Mouse (Mus musculus) left cerebral cortex, postnatal 10 days (tissue): ENCODE data around the gene Gstm7. TPM values are rescaled to one million over a fixed set of nuclear protein-coding genes. Genes with fewer than 3 reads are reported as not detected.

Source experiments
- DNase-seq, 2 experiments: peaks; one replicate each; pipeline ENCODE4 v3.0.0; 2021 to 2022; ENCODE audit warnings: low spot score in 2 of 2, mixed read lengths in 1 of 2; ENCODE audit errors: extremely low spot score in 1 of 2
- intact Hi-C: fragments of 180-260 bp; cut with DNase I; formaldehyde crosslinking; loops from one replicate; pipeline ENCODE4 v1.15.1; 2025
- total RNA-seq, 2 experiments: library from RNA; stranded (reverse); gene quantifications; 2 replicates each; pipeline ENCODE4 v1.2.3; 2021

Gene Gstm7
- total RNA-seq, 2 experiments from 2014 or later: 44.2 TPM

DNA sequence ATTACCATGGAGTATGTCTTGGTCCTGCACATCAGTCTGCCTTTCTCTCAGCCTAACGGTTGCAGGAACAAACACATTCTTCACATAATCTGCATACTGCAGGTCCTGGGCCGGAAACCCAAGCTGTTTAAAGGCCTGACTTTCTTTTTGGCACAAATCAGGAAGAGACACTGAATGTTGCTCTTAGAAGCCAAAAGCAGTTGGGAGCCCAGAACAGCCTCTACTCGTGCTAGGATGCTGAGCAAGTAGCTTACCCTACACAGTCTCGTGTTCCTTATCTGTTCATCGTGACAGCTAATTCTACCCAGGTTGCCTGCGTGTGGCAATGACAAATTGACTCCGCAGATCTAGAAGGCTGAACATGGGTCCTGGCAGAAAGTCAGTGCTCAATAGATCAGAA lies 8.9 kb upstream of the Gstm7 start:
- no peak for DNase-seq
- intact Hi-C loops: no loop called here

- intact Hi-C loops: loop anchor here (10.0 kb wide), 2 partner anchors 75 to 205 kb away; partner anchors contain the start of genes Gnai3 and Gstm1
- DNase-seq: peak; percentile 25 to 52
These were observed 8.2 kb upstream of the Gstm7 start for GRCm38 (mm10) chr3:107939830-107940229.

- intact Hi-C loops: loop anchor here (10.0 kb wide), 2 partner anchors 75 to 205 kb away; partner anchors contain the start of genes Gnai3 and Gstm1
- DNase-seq: peak in 1 of 2 experiments; percentile 71
These were observed 7.8 kb upstream of the Gstm7 start for GRCm38 (mm10) chr3:107939403-107939802.

DNA sequence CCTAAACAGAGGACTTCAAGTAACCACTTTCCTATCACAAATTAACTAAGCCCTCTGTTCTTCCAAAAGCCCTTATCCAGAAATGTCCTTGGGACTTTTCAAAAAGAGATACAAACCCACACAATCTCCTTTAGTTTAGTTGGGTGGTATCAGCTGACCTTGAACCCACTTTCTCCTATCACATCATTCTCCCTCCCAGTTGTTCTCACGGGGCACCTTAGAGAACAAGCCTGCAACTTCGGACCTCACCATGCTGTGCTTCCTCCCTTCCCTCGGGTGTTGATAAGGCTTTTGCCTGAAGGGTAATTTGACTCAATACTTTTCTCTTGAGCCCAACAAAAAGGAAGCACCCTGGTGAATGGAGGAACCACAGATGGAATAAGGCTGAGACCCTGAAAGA lies 4.3 kb upstream of the Gstm7 start:
- intact Hi-C loops: loop anchor here (10.0 kb wide), 2 partner anchors 79 to 209 kb away; partner anchors contain the start of genes Gnai3 and Gstm1
- no peak for DNase-seq

DNA sequence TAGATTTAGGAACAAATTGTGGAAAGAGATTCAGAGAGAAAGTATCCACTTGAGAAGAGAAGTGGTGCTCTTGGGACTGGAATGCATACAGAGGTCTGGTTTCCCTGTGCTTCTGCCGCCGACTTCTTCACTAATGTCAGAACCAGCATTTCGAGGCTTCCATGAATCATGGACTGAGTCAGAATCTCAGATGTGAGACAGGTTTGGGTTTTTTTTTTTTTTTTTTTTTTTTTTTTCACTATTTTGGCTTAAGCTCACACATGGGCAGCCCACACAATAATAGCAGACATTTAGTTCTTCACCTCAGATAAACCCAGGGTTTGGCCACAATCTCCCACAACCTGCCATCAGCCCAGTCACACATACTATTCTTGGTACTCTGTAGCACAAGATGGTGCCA lies 3.7 kb upstream of the Gstm7 start:
- DNase-seq: peak in 1 of 2 experiments; percentile 9
- intact Hi-C loops: loop anchor here (10.0 kb wide), 2 partner anchors 80 to 210 kb away; partner anchors contain the start of genes Gnai3 and Gstm1

- intact Hi-C loops: loop anchor here (10.0 kb wide), 2 partner anchors 83 to 213 kb away; partner anchors contain the start of genes Gnai3 and Gstm1
- no peak for DNase-seq
These were observed 511 bp upstream of the Gstm7 start for GRCm38 (mm10) chr3:107932128-107932527.

DNA sequence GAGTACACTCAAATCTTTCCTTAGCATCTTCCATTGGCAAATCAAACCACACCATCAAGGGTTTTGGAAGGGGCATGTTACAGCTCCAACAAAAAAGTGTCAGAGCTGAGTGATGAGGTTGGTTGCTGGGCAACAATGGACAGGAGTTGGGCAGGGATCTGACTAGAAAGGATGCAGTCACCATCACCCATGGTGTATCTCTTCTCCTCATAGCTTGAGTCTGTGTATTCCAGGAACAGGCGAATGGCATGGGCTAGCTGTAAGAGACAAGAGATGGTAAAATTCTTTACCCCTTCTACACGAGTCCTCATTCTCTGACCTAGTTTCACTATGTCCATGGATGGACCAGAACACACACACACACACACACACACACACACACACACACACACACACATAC lies 483 bp downstream of the Gstm7 start:
- intact Hi-C loops: loop anchor here (10.0 kb wide), 2 partner anchors 84 to 214 kb away; partner anchors contain the start of genes Gnai3 and Gstm1

DNA sequence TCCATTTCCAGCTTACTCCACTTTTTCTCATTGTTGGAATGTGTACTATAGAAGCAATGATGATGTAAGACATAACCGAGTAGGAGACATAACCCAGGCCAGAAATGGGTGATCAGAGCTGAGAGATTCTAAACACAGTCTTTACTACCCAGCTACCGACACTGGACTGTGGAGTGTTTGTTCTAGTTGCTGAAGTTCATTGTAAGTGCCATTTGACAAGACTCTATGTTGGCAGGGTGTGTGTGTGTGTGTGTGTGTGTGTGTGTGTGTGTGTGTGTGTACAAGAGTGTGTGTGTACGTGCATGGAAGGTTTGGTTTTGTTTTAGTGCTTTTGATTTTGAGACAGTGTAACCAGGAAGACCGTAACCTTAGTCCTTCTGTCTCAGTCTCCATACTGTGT lies 1.9 kb downstream of the Gstm7 start:
- intact Hi-C loops: loop anchor here (10.0 kb wide), 2 partner anchors 85 to 215 kb away; partner anchors contain the start of genes Gnai3 and Gstm1

More for the DNA sequence above, 483 bp downstream of the Gstm7 start:
- DNase-seq: no peak

GRCm38 (mm10) chr3:107929243-107929642 lies 2.4 kb downstream of the Gstm7 start:
- intact Hi-C loops: no loop called here
- no peak for DNase-seq

More for the DNA sequence above, 1.9 kb downstream of the Gstm7 start:
- DNase-seq: no peak

- no peak for DNase-seq
- intact Hi-C loops: no loop called here
These were observed 2.9 kb downstream of the Gstm7 start for GRCm38 (mm10) chr3:107928691-107929090.

GRCm38 (mm10) chr3:107927841-107928240 lies 3.8 kb downstream of the Gstm7 start:
- DNase-seq: no peak
- intact Hi-C loops: no loop called here

DNA sequence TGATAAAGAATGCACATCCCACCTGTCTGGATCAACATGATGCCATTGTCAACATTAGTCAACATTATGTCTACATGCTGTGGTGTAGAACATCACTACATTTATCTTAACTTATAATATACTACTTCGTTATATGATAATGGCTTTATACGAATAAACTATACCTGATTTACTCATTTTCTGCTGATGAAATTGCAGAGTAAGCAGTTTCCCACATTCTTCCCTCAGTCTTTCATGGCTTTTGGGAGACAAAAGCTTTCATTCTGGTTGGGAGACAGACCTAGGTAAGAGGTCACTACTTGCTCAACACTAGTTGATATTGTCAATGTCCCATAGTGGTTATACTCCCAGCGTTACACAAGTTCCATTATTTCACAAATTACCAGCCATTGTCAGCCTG lies 6.3 kb downstream of the Gstm7 start:
- no peak for DNase-seq
- intact Hi-C loops: no loop called here

GRCm38 (mm10) chr3:107920348-107920747 lies 11.3 kb downstream of the Gstm7 start:
- intact Hi-C loops: no loop called here
- DNase-seq: no peak

DNA sequence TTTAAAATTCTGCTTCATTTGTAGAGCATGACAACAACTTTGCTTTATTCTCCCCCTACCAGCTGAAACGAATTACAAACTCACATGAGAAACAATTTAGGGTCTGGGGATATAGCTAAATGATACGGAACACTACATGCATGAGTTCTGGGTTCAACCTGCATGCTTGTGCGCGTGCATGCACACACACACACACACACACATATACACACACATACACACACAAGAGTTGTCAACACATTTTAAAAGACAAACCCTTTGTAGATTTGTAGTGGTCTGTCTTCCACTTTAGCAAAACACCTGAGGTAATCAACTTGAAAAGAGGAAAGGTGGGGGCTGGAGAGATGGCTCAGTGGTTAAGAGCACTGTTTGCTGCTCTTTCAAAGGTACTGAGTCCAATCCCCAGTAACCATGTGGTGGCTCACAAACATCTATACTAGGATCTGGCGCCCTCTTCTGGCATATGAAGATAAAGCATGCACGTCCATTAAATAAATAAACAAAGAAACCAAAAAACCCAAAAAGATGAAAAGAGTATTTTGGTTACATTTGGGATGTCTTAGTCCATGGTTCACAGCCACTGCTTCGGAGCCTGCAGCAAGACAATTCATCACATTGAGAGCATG lies 13.7 kb downstream of the Gstm7 start:
- intact Hi-C loops: loop anchor here (1.0 to 5.0 kb wide), 3 partner anchors 51 to 221 kb away; partner anchors contain the start of gene Ahcyl1
- DNase-seq: peak; percentile 48 to 70

- intact Hi-C loops: loop anchor here (5.0 kb wide), 2 partner anchors 145 to 220 kb away; partner anchors contain the start of gene Ahcyl1
- DNase-seq: no peak
These were observed 14.5 kb downstream of the Gstm7 start for GRCm38 (mm10) chr3:107917097-107917496.

- no peak for DNase-seq
- intact Hi-C loops: loop anchor here (5.0 kb wide), 2 partner anchors 146 to 219 kb away; partner anchors contain the start of gene Ahcyl1
These were observed 14.9 kb downstream of the Gstm7 start for GRCm38 (mm10) chr3:107916674-107917073.

- intact Hi-C loops: no loop called here
- no peak for DNase-seq
These were observed 25.7 kb downstream of the Gstm7 start for GRCm38 (mm10) chr3:107905942-107906341.

GRCm38 (mm10) chr3:107900955-107901673 lies 30.5 kb downstream of the Gstm7 start:
- no peak for DNase-seq
- intact Hi-C loops: no loop called here

- intact Hi-C loops: no loop called here
- DNase-seq: no peak
These were observed 32.9 kb downstream of the Gstm7 start for GRCm38 (mm10) chr3:107898691-107899090.
